Mouse (Mus musculus) olfactory bulb, adult 2 months (tissue): ENCODE data around the gene Ugt1a1.

Experiments used
- CTCF ChIP-seq: fragments of 200-500 bp; IDR thresholded peaks from 2 replicates; pipeline ENCODE4 v1.5.1; 2012; ENCODE audit warnings: low read depth, mild to moderate bottlenecking, low read length, moderate library complexity; ENCODE audit not compliant: insufficient read depth
- POLR2A ChIP-seq: fragments of 200-500 bp; IDR thresholded peaks from 2 replicates; pipeline ENCODE4 v1.6.1; 2012; ENCODE audit warnings: mild to moderate bottlenecking, low read depth, low read length, moderate library complexity; ENCODE audit not compliant: insufficient read depth

GRCm38 (mm10) chr1:88217144-88217543 lies 5.4 kb downstream of the Ugt1a1 start:
- TF ChIP-seq POLR2A (no peak), CTCF (no peak)
